Mouse (Mus musculus) midbrain, embryonic 12.5 days (tissue): ENCODE measurements around the gene Megf11. TPM values are rescaled to one million over a fixed set of nuclear protein-coding genes. Genes with fewer than 3 reads are reported as not detected.

ENCODE experiments used
- ATAC-seq: fragments of 200-750 bp; cut with Nextera tagmentation; 2 replicates; pipeline ENCODE4 v1.8.0; 2017; ENCODE audit warnings: low read depth, moderate TSS enrichment, moderate library complexity; ENCODE audit not compliant: low FRiP score
- H3K27ac ChIP-seq: fragments of 300-500 bp; sonication (generic); replicated peaks from 2 replicates; pipeline ENCODE4 v1.5.1; 2016; ENCODE audit warnings: mild to moderate bottlenecking
- H3K27me3 ChIP-seq: fragments of 300-500 bp; sonication (generic); 2 replicates; pipeline ENCODE4 v1.6.1; 2016; ENCODE audit warnings: mild to moderate bottlenecking
- H3K36me3 ChIP-seq: fragments of 300-500 bp; sonication (generic); 2 replicates; pipeline ENCODE4 v1.6.1; 2016
- H3K4me1 ChIP-seq: fragments of 300-500 bp; sonication (generic); 2 replicates; pipeline ENCODE4 v1.6.1; 2016
- H3K4me2 ChIP-seq: fragments of 300-500 bp; sonication (generic); replicated peaks from 2 replicates; pipeline ENCODE4 v1.6.1; 2016; ENCODE audit warnings: mild to moderate bottlenecking, moderate library complexity
- H3K4me3 ChIP-seq: fragments of 300-500 bp; sonication (generic); 2 replicates; pipeline ENCODE4 v1.5.1; 2016; ENCODE audit warnings: mild to moderate bottlenecking
- H3K9ac ChIP-seq: fragments of 300-500 bp; sonication (generic); replicated peaks from 2 replicates; pipeline ENCODE4 v1.6.1; 2016; ENCODE audit warnings: mild to moderate bottlenecking, moderate library complexity
- H3K9me3 ChIP-seq: fragments of 300-500 bp; sonication (generic); 2 replicates; pipeline ENCODE4 v1.6.1; 2016; ENCODE audit warnings: mild to moderate bottlenecking
- WGBS: fragments of 180-500 bp; shearing (Covaris S2); methylation state at CpG from one replicate; pipeline ENCODE4 v1.1.7; 2016; 5-methylcytosine and 5-hydroxymethylcytosine counted together
- polyA plus RNA-seq: library from polyadenylated mRNA; unstranded; fragments of >200 nt; fragmentation: Nextera tagmentation; extraction: Ambion mirVana; gene quantifications from 2 replicates; pipeline ENCODE4 v1.2.1, GENCODE M21; 2016

The Megf11 gene
- polyA plus RNA-seq, 1 experiment from 2014 or later = 6.5 TPM

DNA sequence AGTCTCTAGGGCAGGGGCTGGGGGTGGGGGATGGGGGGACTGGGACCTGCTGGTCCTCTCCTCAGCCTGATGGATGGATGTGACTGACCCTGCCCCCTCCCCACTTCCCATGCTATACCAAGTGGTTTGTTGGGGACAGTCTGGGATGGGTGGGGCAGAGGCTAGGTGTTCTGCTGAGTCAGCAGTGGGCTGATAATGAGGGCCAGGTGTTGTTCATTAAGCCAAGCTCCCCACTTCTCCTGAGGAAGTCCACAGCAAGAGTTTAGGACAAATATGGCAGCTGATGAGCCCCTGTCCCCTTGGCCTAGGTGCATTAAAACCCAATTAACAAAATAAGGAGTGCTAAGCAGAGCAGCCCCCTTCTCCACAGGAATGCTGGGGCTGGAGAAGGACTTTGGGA, 190.2 kb downstream of the Megf11 start:
- Histone ChIP-seq H3K4me1 (peaks cover 11% of the 10 kb centered on the region; the same call in 1 of the 2 replicates), H3K9ac (no peak overlapping the region), H3K4me2 (no peak overlapping the region), H3K9me3 (no peaks in the 10 kb centered on the region), H3K27me3 (0 out of 2 replicates have a peak, but pooled peaks cover 8% of the 10 kb centered on the region), H3K4me3 (no peak overlapping the region), H3K36me3 (no peaks in the 10 kb centered on the region), H3K27ac (no peak overlapping the region)
- no peak for ATAC-seq

DNA sequence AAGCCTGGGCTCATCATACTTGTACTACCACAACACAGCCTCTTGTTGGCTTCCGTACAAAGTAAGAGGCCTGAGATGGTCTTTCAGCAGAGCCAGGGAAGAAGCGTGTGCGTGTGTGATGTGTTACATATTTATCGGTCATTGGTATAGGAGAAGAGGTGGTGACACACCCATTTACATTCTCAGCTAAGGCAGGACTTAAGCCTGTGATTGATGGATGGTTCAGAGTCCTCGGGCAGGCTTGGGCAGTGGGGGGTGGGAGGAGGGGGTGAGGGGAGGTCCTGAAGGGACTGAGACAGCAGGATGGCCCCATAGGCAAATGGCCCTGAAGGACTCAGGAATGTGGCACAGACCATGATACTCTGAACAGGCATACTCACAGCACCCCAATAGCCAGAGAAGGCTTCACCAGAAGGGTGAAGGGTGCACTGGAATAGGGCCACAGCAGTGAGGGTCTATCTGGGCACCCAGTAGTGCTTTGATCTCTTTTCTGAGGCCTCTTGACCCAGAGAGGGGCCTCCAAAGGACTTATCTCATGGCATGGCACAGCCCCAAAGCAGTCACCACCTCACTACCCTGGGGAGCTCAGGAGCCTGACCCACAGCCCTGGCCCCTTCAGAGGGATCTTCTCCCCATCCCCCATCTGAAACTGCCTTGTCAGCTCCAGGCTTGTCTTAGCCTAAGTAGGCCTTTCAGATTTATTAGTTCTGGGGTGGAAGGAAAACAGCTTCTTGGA, 190.9 kb downstream of the Megf11 start:
- 0 out of 2 replicates have a peak, but pooled peaks cover 8% of the 10 kb centered on the region for H3K27me3 ChIP-seq
- no peak overlapping the region for H3K4me3 ChIP-seq
- H3K36me3 ChIP-seq = no peaks in the 10 kb centered on the region
- no peaks in the 10 kb centered on the region for H3K9me3 ChIP-seq
- no peak overlapping the region; the same call in 1 of the 2 replicates for H3K27ac ChIP-seq
- peaks cover 11% of the 10 kb centered on the region; the same call in 1 of the 2 replicates for H3K4me1 ChIP-seq
- 70% methylated on average over 5 of the region's 5 CpGs for WGBS
- H3K4me2 ChIP-seq = no peak overlapping the region
- ATAC-seq = no peak
- H3K9ac ChIP-seq = no peak overlapping the region

DNA sequence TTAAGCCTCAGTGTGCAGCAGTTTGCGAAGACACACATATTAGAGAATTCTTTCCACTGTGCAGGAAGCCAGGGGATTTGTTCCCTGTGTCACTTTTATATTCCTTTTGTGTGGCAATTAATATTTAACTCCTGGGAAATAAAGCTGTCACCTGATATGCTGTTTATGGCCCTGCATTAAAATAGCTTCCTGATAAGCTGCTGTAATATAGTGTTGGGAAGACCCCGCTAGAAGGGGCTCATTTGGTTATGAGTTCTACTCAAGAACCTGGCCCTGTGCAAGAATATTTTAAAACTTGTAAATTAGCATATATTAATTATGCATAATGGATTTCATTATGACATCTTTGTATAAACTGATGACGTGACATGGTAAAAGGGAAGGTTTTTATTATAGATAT, 191.7 kb downstream of the Megf11 start:
- H3K27me3 ChIP-seq = 0 out of 2 replicates have a peak, but pooled peaks cover 8% of the 10 kb centered on the region
- H3K4me1 ChIP-seq = peaks cover 11% of the 10 kb centered on the region; the same call in 1 of the 2 replicates
- no peaks in the 10 kb centered on the region for H3K36me3 ChIP-seq
- no peak overlapping the region for H3K4me3 ChIP-seq
- H3K9ac ChIP-seq = no peak overlapping the region
- no peak overlapping the region for H3K27ac ChIP-seq
- H3K9me3 ChIP-seq = no peaks in the 10 kb centered on the region
- no peak overlapping the region for H3K4me2 ChIP-seq
- ATAC-seq = no peak
- whole genome bisulfite sequencing = 85% methylated on average over 3 of the region's 3 CpGs

DNA sequence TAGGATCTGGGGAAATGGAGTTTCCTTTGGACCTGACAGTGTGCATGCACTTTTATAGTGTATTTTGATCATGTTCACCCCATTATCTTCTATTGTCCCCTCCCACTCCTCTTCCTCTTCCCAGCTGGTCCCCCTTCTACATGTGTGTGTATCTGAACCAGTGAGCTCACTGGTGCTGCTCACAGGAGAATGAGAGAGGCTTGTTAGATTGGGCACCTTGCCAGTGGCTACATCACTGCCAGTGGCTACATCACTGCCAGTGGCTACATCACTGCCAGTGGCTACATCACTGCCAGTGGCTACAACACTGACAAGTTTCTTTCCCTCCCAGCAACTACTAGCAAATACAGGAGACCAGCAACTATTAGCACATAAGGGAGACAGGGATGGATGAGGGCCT, 192.6 kb downstream of the Megf11 start:
- no peak overlapping the region for H3K27ac ChIP-seq
- H3K4me3 ChIP-seq = no peak overlapping the region
- ATAC-seq = no peak
- no peaks in the 10 kb centered on the region for H3K9me3 ChIP-seq
- H3K4me2 ChIP-seq = no peak overlapping the region
- no peak overlapping the region for H3K9ac ChIP-seq
- H3K36me3 ChIP-seq = no peaks in the 10 kb centered on the region
- H3K27me3 ChIP-seq = 0 out of 2 replicates have a peak, but pooled peaks cover 8% of the 10 kb centered on the region
- H3K4me1 ChIP-seq = peaks cover 11% of the 10 kb centered on the region; the same call in 1 of the 2 replicates

DNA sequence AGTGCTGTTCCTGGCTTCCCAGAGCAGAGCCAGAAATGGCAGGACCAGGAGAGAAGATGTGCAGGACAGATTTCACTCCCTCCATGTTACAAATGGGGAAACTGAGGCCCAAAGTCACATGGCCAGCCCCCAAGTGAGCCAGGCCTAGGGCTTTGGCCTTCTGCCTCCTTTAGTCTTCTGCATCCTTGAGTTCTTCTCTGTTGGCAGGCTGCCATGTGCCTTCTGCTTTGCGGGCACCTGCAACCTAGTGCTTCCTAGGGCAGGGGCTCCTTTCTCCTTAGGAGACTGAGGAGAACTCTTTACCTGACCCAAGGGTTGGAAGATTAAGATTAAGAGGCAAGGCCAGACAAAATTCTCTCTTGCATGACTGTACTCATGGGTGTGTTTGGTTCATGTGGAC, 193.9 kb downstream of the Megf11 start:
- H3K9me3 ChIP-seq = no peaks in the 10 kb centered on the region
- ATAC-seq = no peak
- no peak overlapping the region for H3K4me2 ChIP-seq
- H3K9ac ChIP-seq = no peak overlapping the region
- 0 out of 2 replicates have a peak, but pooled peaks cover 8% of the 10 kb centered on the region for H3K27me3 ChIP-seq
- 95% methylated on average over 1 of the region's 1 CpGs for WGBS
- H3K4me3 ChIP-seq = no peak overlapping the region
- no peak overlapping the region for H3K27ac ChIP-seq
- peaks cover 11% of the 10 kb centered on the region; the same call in 1 of the 2 replicates for H3K4me1 ChIP-seq
- H3K36me3 ChIP-seq = no peaks in the 10 kb centered on the region

DNA sequence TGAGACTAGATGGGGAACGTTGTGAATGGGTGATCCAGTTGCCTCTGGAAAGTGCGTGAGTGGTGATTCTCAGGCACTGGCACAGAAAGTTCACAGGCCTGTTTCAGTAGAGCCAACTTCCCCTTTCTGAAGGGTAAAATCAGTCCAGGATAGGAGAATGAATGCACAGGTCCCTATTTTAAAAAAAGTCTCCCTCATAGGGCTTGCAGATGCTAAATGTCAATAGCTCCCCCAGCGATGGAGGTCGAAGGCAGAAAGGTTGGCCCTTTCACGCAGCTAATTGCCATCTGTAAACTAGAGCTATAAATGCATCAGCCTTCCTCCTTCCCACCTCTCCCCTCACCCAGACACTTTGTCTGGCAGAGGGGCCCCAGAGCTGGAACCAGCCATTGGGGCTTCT, 200.9 kb downstream of the Megf11 start:
- 85% methylated on average over 5 of the region's 5 CpGs for WGBS
- H3K9me3 ChIP-seq = no peaks in the 10 kb centered on the region
- no peaks in the 10 kb centered on the region for H3K36me3 ChIP-seq
- no peaks in the 10 kb centered on the region for H3K27me3 ChIP-seq
- H3K4me1 ChIP-seq = 0 out of 2 replicates have a peak, but pooled peaks cover 3% of the 10 kb centered on the region
- no peak overlapping the region for H3K4me2 ChIP-seq
- no peak overlapping the region for H3K27ac ChIP-seq
- no peak overlapping the region for H3K4me3 ChIP-seq
- ATAC-seq = no peak
- H3K9ac ChIP-seq = no peak overlapping the region

DNA sequence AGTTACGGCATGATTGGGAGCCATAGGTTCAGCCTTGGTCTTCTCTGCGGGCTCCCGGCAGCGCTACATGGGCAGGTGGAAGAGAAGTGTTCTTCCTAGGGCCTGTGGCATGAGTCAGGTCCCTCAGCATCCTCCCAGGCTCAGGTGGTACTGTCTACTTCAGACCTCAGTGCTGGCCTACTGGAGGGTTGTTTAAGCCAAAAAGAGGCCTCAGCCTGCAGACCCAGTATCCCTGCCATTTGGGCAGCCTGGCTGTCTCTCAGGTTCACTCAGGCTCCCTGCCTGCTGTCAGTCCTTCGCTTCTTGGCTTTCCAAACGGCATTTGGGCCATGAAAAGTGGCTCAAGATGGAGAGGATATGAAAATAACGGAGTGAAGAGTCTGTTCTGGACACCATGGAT, 202.6 kb downstream of the Megf11 start:
- WGBS = 85% methylated on average over 7 of the region's 7 CpGs
- Histone ChIP-seq H3K4me2 (no peak overlapping the region), H3K27ac (no peak overlapping the region), H3K36me3 (no peaks in the 10 kb centered on the region), H3K9me3 (no peaks in the 10 kb centered on the region), H3K27me3 (peaks cover 5% of the 10 kb centered on the region; the same call in 1 of the 2 replicates), H3K9ac (no peak overlapping the region), H3K4me3 (no peak overlapping the region), H3K4me1 (0 out of 2 replicates have a peak, but pooled peaks cover 3% of the 10 kb centered on the region)
- ATAC-seq = no peak

DNA sequence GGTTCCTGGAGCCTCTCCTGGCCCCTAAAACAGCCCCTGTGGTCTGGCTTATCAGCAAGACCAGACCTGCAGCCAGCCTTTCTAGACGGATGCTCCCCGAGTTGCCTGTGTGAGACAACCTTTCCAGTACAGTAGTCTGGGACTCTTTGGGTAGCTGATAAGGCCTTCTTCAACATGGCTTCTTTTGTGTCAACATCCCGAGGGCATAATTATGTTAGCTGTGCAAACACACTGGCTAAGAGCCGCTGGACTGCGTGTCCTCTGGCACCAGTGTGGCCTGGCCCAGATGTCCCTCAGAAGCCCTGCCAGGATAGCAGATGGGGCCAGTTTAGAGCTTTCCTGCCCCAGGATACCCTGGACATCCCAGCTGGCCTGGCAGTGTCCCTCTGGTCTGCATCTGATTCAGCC, 205.2 kb downstream of the Megf11 start:
- no peak overlapping the region for H3K9ac ChIP-seq
- H3K36me3 ChIP-seq = no peaks in the 10 kb centered on the region
- H3K9me3 ChIP-seq = no peaks in the 10 kb centered on the region
- peaks cover 14% of the 10 kb centered on the region for H3K4me1 ChIP-seq
- no peak overlapping the region for H3K4me3 ChIP-seq
- no peak for ATAC-seq
- no peak overlapping the region for H3K4me2 ChIP-seq
- H3K27ac ChIP-seq = no peak overlapping the region
- WGBS = 57% methylated on average over 5 of the region's 5 CpGs
- peaks cover 22% of the 10 kb centered on the region for H3K27me3 ChIP-seq

DNA sequence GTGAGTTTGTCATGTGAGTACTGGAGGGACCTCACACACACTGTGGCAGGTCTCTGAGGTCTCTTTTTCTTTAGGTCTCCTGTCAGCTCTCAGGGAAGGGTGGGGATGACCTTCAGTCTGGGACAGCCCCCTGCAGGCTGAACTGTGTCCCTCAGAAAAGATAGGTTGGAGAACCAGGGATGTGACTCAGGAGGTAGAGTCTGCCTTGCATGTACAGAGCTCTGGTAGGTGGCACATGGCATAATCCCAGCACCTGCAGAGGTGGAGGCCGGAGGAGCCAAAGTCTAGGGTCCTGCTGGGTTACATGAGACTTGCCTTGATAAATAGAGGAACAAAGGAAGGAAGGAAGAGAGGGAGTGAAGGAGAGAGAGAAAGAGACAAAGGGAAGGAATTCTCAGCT, 206.0 kb downstream of the Megf11 start:
- no peak for ATAC-seq
- Histone ChIP-seq H3K4me3 (no peak overlapping the region), H3K27ac (no peak overlapping the region), H3K9ac (no peak overlapping the region), H3K4me2 (no peak overlapping the region), H3K27me3 (peaks cover 28% of the 10 kb centered on the region), H3K36me3 (no peaks in the 10 kb centered on the region), H3K9me3 (no peaks in the 10 kb centered on the region), H3K4me1 (peaks cover 14% of the 10 kb centered on the region)
- WGBS = 95% methylated on average over 1 of the region's 1 CpGs

DNA sequence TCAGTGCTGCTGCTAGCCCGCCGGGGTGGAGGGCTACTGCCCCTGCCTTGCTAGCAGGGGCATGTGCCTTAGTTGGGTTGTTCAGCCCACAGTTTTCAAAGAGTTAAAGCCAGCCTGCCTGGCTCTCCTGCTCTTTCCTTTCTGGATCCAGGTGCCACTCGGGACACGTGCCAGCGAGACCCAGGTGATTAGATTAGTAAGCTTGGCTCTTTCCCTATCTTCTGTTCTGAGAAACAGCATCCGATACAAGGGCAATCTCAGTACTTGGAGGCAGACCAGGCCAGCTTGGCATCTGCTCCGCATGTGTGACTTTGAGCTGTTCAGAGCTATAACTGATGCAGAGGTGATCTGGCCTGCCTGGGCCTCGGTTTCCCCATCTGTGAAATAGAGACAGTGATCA, 209.0 kb downstream of the Megf11 start:
- Histone ChIP-seq H3K9ac (no peak overlapping the region), H3K4me1 (peaks cover 14% of the 10 kb centered on the region), H3K27me3 (peaks cover 40% of the 10 kb centered on the region), H3K27ac (no peak overlapping the region), H3K4me2 (no peak overlapping the region), H3K36me3 (no peaks in the 10 kb centered on the region), H3K9me3 (no peaks in the 10 kb centered on the region; the same call in 1 of the 2 replicates), H3K4me3 (no peak overlapping the region)
- WGBS = 70% methylated on average over 8 of the region's 8 CpGs
- ATAC-seq = no peak

DNA sequence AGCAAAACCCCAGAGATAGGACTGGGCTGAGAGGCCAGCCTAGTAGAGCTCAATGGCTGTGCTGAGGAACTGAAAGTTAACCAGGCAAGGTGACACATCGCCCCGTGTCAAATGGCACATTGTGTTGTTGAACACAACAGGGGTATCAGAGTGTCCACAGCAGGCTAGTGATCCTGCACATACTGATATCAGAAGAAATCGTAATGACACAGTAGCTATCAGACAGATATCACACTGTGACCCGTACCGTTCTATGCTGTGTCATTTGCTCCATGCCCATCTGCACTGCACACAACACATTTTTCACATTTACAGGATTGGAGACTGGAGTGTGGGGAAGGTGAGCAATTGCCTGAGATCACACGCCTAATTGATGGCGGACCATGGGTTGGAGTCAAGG, 213.0 kb downstream of the Megf11 start:
- H3K9ac ChIP-seq = no peak overlapping the region
- WGBS = 97% methylated on average over 7 of the region's 7 CpGs
- H3K9me3 ChIP-seq = no peaks in the 10 kb centered on the region; the same call in 1 of the 2 replicates
- H3K4me1 ChIP-seq = peaks cover 8% of the 10 kb centered on the region
- no peaks in the 10 kb centered on the region for H3K36me3 ChIP-seq
- peaks cover 61% of the 10 kb centered on the region for H3K27me3 ChIP-seq
- no peak overlapping the region for H3K4me2 ChIP-seq
- H3K27ac ChIP-seq = no peak overlapping the region
- no peak for ATAC-seq
- no peak overlapping the region for H3K4me3 ChIP-seq

DNA sequence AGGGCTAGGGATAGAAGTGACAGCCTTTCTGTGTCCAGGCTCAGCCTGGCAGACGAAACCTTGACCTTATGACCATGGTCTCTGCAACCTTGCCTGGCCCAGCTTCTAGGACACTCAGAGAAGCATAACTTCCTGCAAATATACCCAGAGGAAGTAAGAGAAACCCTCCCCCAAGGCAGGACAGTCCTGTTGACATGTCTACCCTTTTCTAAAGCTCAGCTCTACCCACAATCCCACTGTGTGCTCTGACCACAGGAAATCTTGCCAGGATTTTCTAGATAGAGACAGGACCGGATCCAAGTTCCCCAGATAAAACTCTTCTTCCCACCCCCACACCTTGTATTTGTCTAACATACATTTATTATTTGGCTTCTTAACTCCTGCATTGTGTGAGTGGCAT, 215.3 kb downstream of the Megf11 start:
- peaks cover 59% of the 10 kb centered on the region for H3K27me3 ChIP-seq

More for the DNA sequence above, 215.3 kb downstream of the Megf11 start:
- Histone ChIP-seq H3K9ac (no peak overlapping the region), H3K9me3 (no peaks in the 10 kb centered on the region; the same call in 1 of the 2 replicates), H3K4me1 (peaks cover 20% of the 10 kb centered on the region), H3K4me3 (no peak overlapping the region), H3K27ac (no peak overlapping the region), H3K36me3 (no peaks in the 10 kb centered on the region), H3K4me2 (no peak overlapping the region)
- ATAC-seq = no peak
- WGBS = 78% methylated on average over 2 of the region's 2 CpGs
